Mouse (Mus musculus): ENCODE results near the gene Retn. TPM values are rescaled to one million over a fixed set of nuclear protein-coding genes. Genes with fewer than 3 reads are reported as not detected.

Retn gene
- total RNA-seq, 2 experiments from 2014 or later, result 0.31 to 0.40 TPM

DNA sequence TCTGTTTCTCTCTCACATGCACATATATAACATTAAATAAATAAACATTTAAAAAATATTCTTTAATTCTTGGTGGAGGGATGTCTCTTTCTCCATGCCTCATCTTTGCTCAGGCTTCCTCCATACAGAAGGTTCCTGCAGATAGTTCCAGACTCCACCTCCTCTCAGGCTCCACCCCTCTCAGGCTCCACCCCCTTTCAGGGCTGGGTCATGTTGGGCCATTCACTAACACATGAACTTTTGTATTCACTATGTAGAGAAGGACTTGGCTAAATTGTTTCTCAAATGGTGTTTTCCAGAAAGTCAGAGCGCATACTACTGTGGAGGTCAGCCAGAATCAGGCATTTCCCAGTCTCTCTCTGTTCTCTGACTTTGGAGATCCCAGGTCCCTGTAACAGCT, 45.9 kb downstream of the Retn start:
- no peak for DNase-seq
- intact Hi-C loops (cut with DNase I), result no loop called here

DNA sequence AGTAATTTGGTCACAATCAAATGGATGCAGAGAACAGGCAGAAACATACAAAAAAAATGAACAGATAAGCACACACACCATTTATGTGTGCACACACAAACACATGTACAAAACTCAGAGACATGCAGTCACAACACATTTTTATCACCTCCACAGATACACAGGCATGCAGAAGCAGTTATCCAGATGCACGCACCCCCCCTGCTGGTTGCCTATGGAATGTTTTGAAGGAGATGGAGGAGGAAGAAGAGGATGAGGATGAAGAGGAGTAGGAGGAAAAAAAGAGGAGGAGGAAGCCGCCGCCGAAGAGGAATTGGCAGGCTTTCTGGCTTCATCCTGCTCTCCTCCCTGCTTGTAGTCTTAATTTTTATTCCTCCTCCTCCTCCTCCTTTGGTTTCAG, 50.1 kb downstream of the Retn start:
- no peak for DNase-seq
- intact Hi-C loops (cut with DNase I), result no loop called here

DNA sequence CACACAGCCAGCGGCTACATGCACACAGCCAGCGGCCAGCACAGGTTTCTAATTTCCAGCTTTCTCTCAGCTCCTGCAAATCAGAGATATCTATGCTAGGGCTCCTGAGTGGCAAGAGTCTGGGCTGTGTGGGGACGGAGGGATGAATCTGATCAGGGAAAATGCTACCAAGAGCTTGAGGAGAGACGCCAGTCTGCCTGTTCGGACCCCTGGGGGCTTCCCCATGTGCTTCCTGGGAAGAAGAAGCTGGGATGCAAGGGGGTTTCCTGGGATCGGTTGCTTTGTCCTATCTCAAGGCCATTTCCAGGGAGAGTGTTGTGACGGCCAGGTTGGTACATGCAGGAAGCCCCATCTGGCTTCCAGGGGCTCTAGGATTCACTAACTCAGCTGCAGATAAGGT, 52.0 kb downstream of the Retn start:
- intact Hi-C loops (cut with DNase I), result no loop called here
- DNase-seq, result no peak

Other genes starting within 250 kb of the Retn start
- 1 to 10 TPM; 4.4 to 5.5 TPM for gene Pex11g, start 188.1 kb upstream of the Retn start, total RNA-seq (2021)
- under 1 TPM in 1 of 2 experiments, not detected in 1; 0.17 TPM for gene Tex45, start 184.9 kb upstream of the Retn start, total RNA-seq (2021)
- 10 to 100 TPM; 25.7 to 27.2 TPM for gene Zfp358, start 162.6 kb upstream of the Retn start, total RNA-seq (2021)
- gene Mcoln1, start 155.3 kb upstream of the Retn start, total RNA-seq (2021), result 10 to 100 TPM; 27.1 to 28.3 TPM
- 10 to 100 TPM; 12.9 to 13.8 TPM for gene Pnpla6, start 140.4 kb upstream of the Retn start, total RNA-seq (2021)
- gene C330021F23Rik, start 87.8 kb upstream of the Retn start, total RNA-seq (2021), result under 1 TPM; 0.30 to 0.91 TPM
- 1 to 10 TPM; 1.1 to 1.9 TPM for gene Camsap3, start 68.5 kb upstream of the Retn start, total RNA-seq (2021)
- gene Xab2, start 34.5 kb upstream of the Retn start, total RNA-seq (2021), result 10 to 100 TPM; 18.8 to 21.5 TPM
- 10 to 100 TPM; 69.8 to 76.2 TPM for gene Pet100, start 34.2 kb upstream of the Retn start, total RNA-seq (2021)
- gene Pcp2, start 30.2 kb upstream of the Retn start, total RNA-seq (2021), result not detected
- 10 to 100 TPM; 13.9 to 14.0 TPM for gene Stxbp2, start 24.8 kb upstream of the Retn start, total RNA-seq (2021)
- under 1 TPM; 0.17 to 0.40 TPM for gene Mcemp1, start 10.0 kb downstream of the Retn start, total RNA-seq (2021)
- 1 to 10 TPM; 1.3 to 1.6 TPM for gene Fcor, start 16.6 kb downstream of the Retn start, total RNA-seq (2021)
- gene Trappc5, start 20.5 kb downstream of the Retn start, total RNA-seq (2021), result 10 to 100 TPM; 19.4 to 20.2 TPM
- under 1 TPM; 0.24 to 0.50 TPM for gene Fcer2a, start 38.4 kb downstream of the Retn start, total RNA-seq (2021)
- under 1 TPM; 0.67 to 0.89 TPM for gene Clec4g, start 64.9 kb downstream of the Retn start, total RNA-seq (2021)
- not detected for gene Cd209a, start 93.2 kb downstream of the Retn start, total RNA-seq (2021)
- gene Cd209e, start 198.5 kb downstream of the Retn start, total RNA-seq (2021), result not detected
- not detected for gene Cd209d, start 222.8 kb downstream of the Retn start, total RNA-seq (2021)